Mouse (Mus musculus) liver, adult (tissue): ENCODE results near the gene Folr2.

Source experiments
- GATA4 ChIP-seq: IDR thresholded peaks from 2 replicates; pipeline ENCODE4 v1.6.1; 2014; ENCODE audit warnings: mild to moderate bottlenecking, low read length; ENCODE audit not compliant: insufficient replicate concordance

Folr2 gene

GRCm38 (mm10) chr7:101837606-101838471, 19.2 kb downstream of the Folr2 start, which contains the start of gene Inppl1:
Gene Inppl1 (minus strand): TSS chr7:101838229.
- no peak for TF ChIP-seq GATA4

GRCm38 (mm10) chr7:101837154-101837605, 19.8 kb downstream of the Folr2 start:
- TF ChIP-seq GATA4, result no peak

GRCm38 (mm10) chr7:101836271-101837153, 20.5 kb downstream of the Folr2 start:
- no peak; the same call in 1 of the 2 replicates for TF ChIP-seq GATA4

- no peak for TF ChIP-seq GATA4
Observed at GRCm38 (mm10) chr7:101835457-101836109, 21.4 kb downstream of the Folr2 start.

DNA sequence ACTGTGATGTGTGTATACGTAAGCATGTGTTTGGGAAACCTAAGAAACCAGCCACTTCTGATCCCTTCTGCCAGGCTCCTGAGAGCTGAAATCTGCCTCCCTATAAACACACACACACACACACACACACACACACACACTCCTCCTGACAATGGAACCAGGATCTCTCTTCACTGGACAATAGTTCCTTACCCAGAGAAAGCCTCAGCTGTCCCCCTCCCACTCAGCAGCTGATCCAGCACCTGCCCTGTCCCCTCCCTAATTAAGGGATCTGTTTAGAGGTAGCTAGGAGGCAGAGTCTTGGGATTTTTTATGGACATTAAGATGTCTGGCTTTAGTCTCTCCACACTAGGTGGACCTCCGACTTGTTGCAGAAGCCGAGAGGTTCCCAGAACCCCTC, 22.1 kb downstream of the Folr2 start:
- TF ChIP-seq GATA4, result no peak

GRCm38 (mm10) chr7:101833916-101834584, 22.9 kb downstream of the Folr2 start:
- no peak for TF ChIP-seq GATA4

DNA sequence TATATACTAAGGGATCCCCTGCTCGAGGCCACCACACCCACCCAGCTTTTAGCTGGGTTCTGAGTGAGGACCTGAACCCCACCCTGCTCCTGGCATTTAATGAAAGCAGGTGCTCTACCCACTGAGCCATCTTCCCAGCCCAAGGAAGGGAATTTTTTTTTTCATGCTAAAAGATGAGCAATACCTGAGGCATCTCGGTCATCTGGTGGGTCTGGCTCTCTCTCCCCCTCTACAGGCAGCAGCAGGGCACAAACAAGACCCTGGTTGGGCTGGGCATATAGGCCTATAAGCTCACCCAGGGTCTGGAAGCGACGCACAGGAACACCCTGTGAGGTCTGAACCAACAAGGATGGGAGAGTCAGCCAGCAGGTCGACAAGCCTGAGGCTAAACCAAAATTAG, 23.6 kb downstream of the Folr2 start:
- no peak for TF ChIP-seq GATA4

DNA sequence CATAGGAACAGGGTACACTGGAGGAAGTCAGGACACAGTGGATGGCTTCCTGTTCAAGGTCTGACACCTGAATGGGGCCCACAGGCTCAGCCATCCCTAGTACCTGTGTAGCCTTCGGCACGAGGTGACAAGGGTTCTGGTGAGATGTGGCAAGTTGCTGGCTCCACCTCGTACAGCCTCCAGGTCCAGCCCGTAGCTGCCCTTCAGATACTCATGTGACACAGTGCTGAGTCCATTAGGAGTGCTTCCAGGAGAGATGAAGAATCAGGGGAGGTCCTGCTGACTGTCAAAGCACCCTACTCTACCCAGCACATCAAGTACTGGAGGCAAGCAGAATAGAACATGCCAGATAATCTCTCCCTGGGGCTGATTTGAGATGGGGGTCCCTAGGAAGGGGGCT, 24.6 kb downstream of the Folr2 start:
- no peak for TF ChIP-seq GATA4

GRCm38 (mm10) chr7:101831437-101831836, 25.6 kb downstream of the Folr2 start:
- TF ChIP-seq GATA4, result no peak

GRCm38 (mm10) chr7:101830373-101830772, 26.6 kb downstream of the Folr2 start:
- no peak for TF ChIP-seq GATA4

GRCm38 (mm10) chr7:101823758-101824630, 33.0 kb downstream of the Folr2 start:
- no peak for TF ChIP-seq GATA4

- TF ChIP-seq GATA4, result no peak
Observed at GRCm38 (mm10) chr7:101822836-101823757, 33.9 kb downstream of the Folr2 start.
